Comparison of ENCODE assay signal across 22 mouse cellular contexts in genomic region chr17:87237826-87238225, GRCm38 (mm10). TPM values are rescaled to one million over a fixed set of nuclear protein-coding genes. Genes with fewer than 3 reads are reported as not detected.
DNase-seq lines count a peak whose midpoint lies in the region; ATAC-seq and TF ChIP-seq lines count a peak whose summit lies in the region.
"Had no signal": no experiment of that assay in that cellular context is flagged by ENCODE, and none has a peak within 500 bp of the region (broad histone marks: within the 10 kb centered on the region; RNA-seq: fewer than 3 reads in every experiment).

No protein-coding gene starts in this region.

- H3K79me2 ChIP-seq in C2C12 (ENCODE audit: control insufficient read depth, insufficient read depth) = no peaks in the 10 kb centered on the region

- peak; percentile 26 for ATAC-seq in lung, embryonic 16.5 days (ENCODE audit: low read depth)
- no peak for ATAC-seq in kidney, embryonic 16.5 days (ENCODE audit: low FRiP score, low TSS enrichment)
- ATAC-seq: activated CD4-positive, CD25-positive, alpha-beta regulatory T cell, adult 4 months; CD4-positive, CD25-positive, alpha-beta regulatory T cell, adult 4 months had no signal

- WGBS in lung, embryonic 16.5 days = 65% methylated on average over 11 of the region's 11 CpGs
- 57% methylated on average over 11 of the region's 11 CpGs for WGBS in limb, embryonic 10.5 days
- 94% methylated on average over 11 of the region's 11 CpGs for WGBS in thymus, adult 2 months
- WGBS in kidney, embryonic 16.5 days = 79% methylated on average over 11 of the region's 11 CpGs

- no peak overlapping the region for H3K4me2 ChIP-seq in lung, embryonic 16.5 days (ENCODE audit: low read depth, low read length)
- no peak overlapping the region for H3K4me2 ChIP-seq in kidney, embryonic 16.5 days (replicated peaks; ENCODE audit: low read depth, low read length)
- H3K4me2 ChIP-seq: liver, embryonic 13.5 days had no signal

- no peak overlapping the region for H3ac ChIP-seq in C2C12 (ENCODE audit: control insufficient read depth, insufficient read length, low read depth)

- H3K4me3 ChIP-seq in lung, embryonic 16.5 days (ENCODE audit: low read length) = no peak overlapping the region
- no peak overlapping the region for H3K4me3 ChIP-seq in C2C12 (ENCODE audit: insufficient read depth, poor library complexity, severe bottlenecking)
- H3K4me3 ChIP-seq in limb, embryonic 10.5 days = 0 out of 2 replicates have a peak overlapping the region, but pooled peaks have one; percentile 3
- no peak overlapping the region for H3K4me3 ChIP-seq in thymus, adult 2 months (ENCODE audit: control insufficient read depth, insufficient read depth, low read length)
- H3K4me3 ChIP-seq in kidney, embryonic 16.5 days (ENCODE audit: low read length) = no peak overlapping the region
- H3K4me3 ChIP-seq: heart, embryonic 13.5 days; liver, embryonic 13.5 days had no signal

- no peak for TF ChIP-seq CTCF in C2C12 (IDR thresholded peaks at IDR 0.05; ENCODE audit: control insufficient read depth, insufficient read depth, insufficient read length)
- no peak for TF ChIP-seq CTCF in thymus, adult 2 months (IDR thresholded peaks at IDR 0.05; ENCODE audit: borderline replicate concordance, control insufficient read depth, extremely low read depth, insufficient read depth, low read length, poor library complexity)

- no peak for TF ChIP-seq POLR2A in thymus, adult 2 months (IDR thresholded peaks at IDR 0.05; ENCODE audit: control insufficient read depth, extremely low read depth, insufficient read depth, low read length, poor library complexity)

- H3K9me3 ChIP-seq in lung, embryonic 16.5 days (ENCODE audit: control insufficient read depth, low read length) = no peaks in the 10 kb centered on the region; the same call in 1 of the 2 replicates
- H3K9me3 ChIP-seq in limb, embryonic 10.5 days (replicated peaks) = no peaks in the 10 kb centered on the region
- no peaks in the 10 kb centered on the region; the same call in 1 of the 2 replicates for H3K9me3 ChIP-seq in kidney, embryonic 16.5 days (ENCODE audit: low read length)
- H3K9me3 ChIP-seq: heart, embryonic 13.5 days; liver, embryonic 13.5 days had no signal

- H3K4me1 ChIP-seq in lung, embryonic 16.5 days (replicated peaks; ENCODE audit: control insufficient read depth, insufficient read depth, low read length) = peaks cover 16% of the 10 kb centered on the region
- H3K4me1 ChIP-seq in limb, embryonic 10.5 days = peaks cover 33% of the 10 kb centered on the region
- no peaks in the 10 kb centered on the region for H3K4me1 ChIP-seq in thymus, adult 2 months (replicated peaks; ENCODE audit: control insufficient read depth, insufficient read depth, low read length)
- no peaks in the 10 kb centered on the region for H3K4me1 ChIP-seq in kidney, embryonic 16.5 days (ENCODE audit: insufficient read depth, low read length)
- H3K4me1 ChIP-seq: liver, embryonic 13.5 days had no signal

- H3K27ac ChIP-seq in lung, embryonic 16.5 days (ENCODE audit: low read length) = peak overlapping the region; percentile 12; the same call in 1 of the 2 replicates
- peak overlapping the region; percentile 53 for H3K27ac ChIP-seq in limb, embryonic 10.5 days
- H3K27ac ChIP-seq in thymus, adult 2 months (ENCODE audit: control insufficient read depth, insufficient read depth, low read length) = no peak overlapping the region
- no peak overlapping the region for H3K27ac ChIP-seq in kidney, embryonic 16.5 days (ENCODE audit: low read length)
- H3K27ac ChIP-seq: liver, embryonic 13.5 days had no signal

- H3K27me3 ChIP-seq in lung, embryonic 16.5 days (ENCODE audit: control insufficient read depth, insufficient read depth, low read depth, low read length) = no peaks in the 10 kb centered on the region
- H3K27me3 ChIP-seq in C2C12 (ENCODE audit: control insufficient read depth, insufficient read depth, insufficient read length) = no peaks in the 10 kb centered on the region
- H3K27me3 ChIP-seq in limb, embryonic 10.5 days (ENCODE audit: low read depth, poor library complexity, severe bottlenecking) = no peaks in the 10 kb centered on the region; the same call in 1 of the 2 replicates
- no peaks in the 10 kb centered on the region for H3K27me3 ChIP-seq in thymus, adult 2 months (ENCODE audit: control insufficient read depth, insufficient read depth, low read length)
- no peaks in the 10 kb centered on the region for H3K27me3 ChIP-seq in kidney, embryonic 16.5 days (ENCODE audit: insufficient read depth, low read length)
- H3K27me3 ChIP-seq: heart, embryonic 13.5 days; liver, embryonic 13.5 days had no signal

- H3K36me3 ChIP-seq in lung, embryonic 16.5 days (ENCODE audit: control insufficient read depth, insufficient read depth, low read length) = no peaks in the 10 kb centered on the region
- H3K36me3 ChIP-seq in C2C12 (ENCODE audit: control insufficient read depth, insufficient read depth) = no peaks in the 10 kb centered on the region
- no peaks in the 10 kb centered on the region for H3K36me3 ChIP-seq in limb, embryonic 10.5 days
- no peaks in the 10 kb centered on the region for H3K36me3 ChIP-seq in thymus, adult 2 months (ENCODE audit: control insufficient read depth, insufficient read depth, low read length)
- no peaks in the 10 kb centered on the region for H3K36me3 ChIP-seq in kidney, embryonic 16.5 days (ENCODE audit: insufficient read depth, low read length)
- H3K36me3 ChIP-seq: heart, embryonic 13.5 days; liver, embryonic 13.5 days had no signal

- H3K79me3 ChIP-seq in C2C12 (ENCODE audit: low read depth) = no peaks in the 10 kb centered on the region

- no peak overlapping the region for H3K9ac ChIP-seq in lung, embryonic 16.5 days (ENCODE audit: low read length)
- H3K9ac ChIP-seq in kidney, embryonic 16.5 days (replicated peaks; ENCODE audit: low read length) = no peak overlapping the region
- H3K9ac ChIP-seq: heart, embryonic 13.5 days; liver, embryonic 13.5 days had no signal

- no peak for DNase-seq in lung, adult 18-20 months
- peak; percentile 51 for DNase-seq in embryo, embryonic 11 days
- DNase-seq in limb, embryonic 10.5 days (ENCODE audit: low spot score) = peak; percentile 75
- DNase-seq in thymus, adult 2 months = no peak
- DNase-seq in frontal cortex, postnatal 25 days (ENCODE audit: low spot score in 2 of 2) = no peak
- DNase-seq: adrenal gland, postnatal 10 days; cerebellum, adult 9-10 months; heart, adult 18-20 months; heart, postnatal 36 days; kidney, adult 18-20 months; kidney, postnatal 10 days; layer of hippocampus, postnatal 36 days; liver, embryonic 13.5 days; lung, postnatal 10 days; spleen, adult 18-20 months; thymus, postnatal 36 days had no signal

TF ChIP-seq in C2C12, 6 proteins besides CTCF, POLR2A, EP300 and RAD21:
- no peak for TF ChIP-seq USF1 (IDR thresholded peaks at IDR 0.05; ENCODE audit: low read depth)
- TF ChIP-seq MYOG (IDR thresholded peaks at IDR 0.05; ENCODE audit: control insufficient read depth, extremely low read depth, insufficient read length) = no peak
- peak; percentile 13 for TF ChIP-seq MYOD1 (IDR thresholded peaks at IDR 0.05; ENCODE audit: control insufficient read depth, insufficient read length, low read depth)

RNA-seq across cellular contexts. Expression of gene Mcfd2, which starts 27.9 kb away (rescaled TPM):
- 113 and 118 TPM in 2 replicates for polyA plus RNA-seq in lung, embryonic 16.5 days (2015; fragmentation: Nextera tagmentation; extraction: Ambion mirVana)
- polyA plus RNA-seq in C2C12 (2012; fragmentation: generic; extraction: Trizol) = 43.1 TPM
- 76.2 and 76.4 TPM in 2 replicates for polyA plus RNA-seq in limb, embryonic 10.5 days (2016; fragmentation: Nextera tagmentation; extraction: Ambion mirVana)
- 46.7 and 48.7 TPM in 2 replicates for polyA plus RNA-seq in thymus, adult 2 months (2012; rRNA removed)
- 132 and 151 TPM in 2 replicates for polyA plus RNA-seq in kidney, embryonic 16.5 days (2015; fragmentation: Nextera tagmentation; extraction: Ambion mirVana)

RNA-seq across cellular contexts. Expression of gene Ttc7, which starts 44.9 kb away (rescaled TPM):
- polyA plus RNA-seq in lung, embryonic 16.5 days (2015; fragmentation: Nextera tagmentation; extraction: Ambion mirVana) = 6.1 and 6.4 TPM in 2 replicates
- 9.8 TPM for polyA plus RNA-seq in C2C12 (2012; fragmentation: generic; extraction: Trizol)
- 3.6 and 3.9 TPM in 2 replicates for polyA plus RNA-seq in limb, embryonic 10.5 days (2016; fragmentation: Nextera tagmentation; extraction: Ambion mirVana)
- 93.6 and 148 TPM in 2 replicates for polyA plus RNA-seq in thymus, adult 2 months (2012; rRNA removed)
- polyA plus RNA-seq in kidney, embryonic 16.5 days (2015; fragmentation: Nextera tagmentation; extraction: Ambion mirVana) = 8.7 and 9.4 TPM in 2 replicates

Comparison
In these comparisons a context has a peak if more than half of its experiments do, and no peak if none do; other contexts are left out.
1. H3K27ac ChIP-seq: peak in lung, embryonic 16.5 days (single experiment) and limb, embryonic 10.5 days (single experiment); none in thymus, adult 2 months (single experiment) and kidney, embryonic 16.5 days (single experiment).
2. DNase-seq: peak in embryo, embryonic 11 days (single experiment) and limb, embryonic 10.5 days (single experiment); none in lung, adult 18-20 months (0 of 2), thymus, adult 2 months (single experiment) and frontal cortex, postnatal 25 days (0 of 2).